Mouse (Mus musculus): ENCODE measurements around the gene Tmem273. TPM values are rescaled to one million over a fixed set of nuclear protein-coding genes. Genes with fewer than 3 reads are reported as not detected.

Tmem273 gene
- polyA plus RNA-seq, 1 experiment from 2014 or later: 2.0 TPM

Other genes starting within 250 kb of the Tmem273 start
- 0.80 and 1.0 TPM in 2 replicates for gene Prrxl1, start 186.6 kb upstream of the Tmem273 start, polyA plus RNA-seq (2015; fragmentation: Nextera tagmentation; extraction: Ambion mirVana)
- gene 3425401B19Rik, start 100.7 kb upstream of the Tmem273 start, polyA plus RNA-seq (2015; fragmentation: Nextera tagmentation; extraction: Ambion mirVana): 0.08 and 0.20 TPM in 2 replicates
- 0.06 and 0.11 TPM in 2 replicates for gene Fam170b, start 48.0 kb downstream of the Tmem273 start, polyA plus RNA-seq (2015; fragmentation: Nextera tagmentation; extraction: Ambion mirVana)
- gene Vstm4, start 70.8 kb downstream of the Tmem273 start, polyA plus RNA-seq (2015; fragmentation: Nextera tagmentation; extraction: Ambion mirVana): 25.2 and 26.7 TPM in 2 replicates
- 0.20 and 0.31 TPM in 2 replicates for gene Lrrc18, start 205.4 kb downstream of the Tmem273 start, polyA plus RNA-seq (2015; fragmentation: Nextera tagmentation; extraction: Ambion mirVana)